Mouse (Mus musculus) heart, postnatal 14 days (tissue): ENCODE measurements around the gene Rcbtb2. TPM values are rescaled to one million over a fixed set of nuclear protein-coding genes. Genes with fewer than 3 reads are reported as not detected.
"Not testable (repeated sequence)": the region's sequence is repeated elsewhere in the genome, so short reads cannot be mapped to it uniquely, and the experiment has no call there.

Experiments
- DNase-seq, 2 experiments: peaks; one replicate each; pipeline ENCODE4 v3.0.0; 2021 to 2022
- intact Hi-C: fragments of 180-260 bp; cut with DNase I; formaldehyde crosslinking; loops from one replicate; pipeline ENCODE4 v1.15.1; 2025
- long read RNA-seq, 2 experiments: library from polyadenylated mRNA; stranded (forward); transcript quantifications; one replicate each; pipeline ENCODE4 v2.0.0; 2021
- total RNA-seq, 2 experiments: library from RNA; stranded (reverse); gene quantifications; 2 replicates each; pipeline ENCODE4 v1.2.3; 2021

Gene Rcbtb2
- 10 to 100 TPM; 29.3 to 29.4 TPM for total RNA-seq
- long read RNA-seq, experiment 1, transcript Rcbtb2-209 (15 exons, 3,531 nt): major isoform, 8 of 44 reads
- long read RNA-seq, experiment 1, partial matches to known transcripts: 3 of 44 reads
- long read RNA-seq, experiment 1, other reads (novel, unspliced or antisense): 29 of 44 reads
- long read RNA-seq, experiment 2, transcript Rcbtb2-209 (15 exons, 3,531 nt): major isoform, 5 of 48 reads
- long read RNA-seq, experiment 2, partial matches to known transcripts: 4 of 48 reads
- long read RNA-seq, experiment 2, other reads (novel, unspliced or antisense): 32 of 48 reads

GRCm38 (mm10) chr14:73122923-73123278 is at the start of gene Rcbtb2:
Gene Rcbtb2, plus strand, starts transcription at chr14:73123037.
- DNase-seq: no peak
- intact Hi-C loops: no loop called here

GRCm38 (mm10) chr14:73083563-73083962 is 39.3 kb upstream of the Rcbtb2 start:
- intact Hi-C loops: no loop called here
- no peak for DNase-seq

DNA sequence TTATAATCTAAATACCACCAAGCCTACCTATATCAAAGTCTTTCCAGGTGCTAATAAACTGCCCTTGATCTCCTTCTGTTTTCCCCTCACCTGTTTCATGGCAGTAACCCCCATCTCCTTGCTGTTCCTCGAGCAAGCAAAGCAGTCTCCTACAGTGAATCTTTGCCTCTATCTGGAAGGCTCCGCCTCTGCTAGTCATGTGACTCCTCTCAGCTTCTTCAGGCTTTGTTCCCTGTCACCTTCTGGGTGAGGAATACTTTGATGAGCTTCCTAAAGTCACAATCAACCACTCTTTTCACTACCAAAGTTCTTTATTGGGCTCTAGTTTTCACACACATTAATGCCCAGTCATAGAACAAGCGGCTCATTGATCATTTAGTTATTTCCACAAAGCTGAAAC is 36.4 kb upstream of the Rcbtb2 start:
- no peak for DNase-seq
- intact Hi-C loops: no loop called here

GRCm38 (mm10) chr14:73087247-73087646 is 35.6 kb upstream of the Rcbtb2 start:
- intact Hi-C loops: no loop called here

GRCm38 (mm10) chr14:73087746-73088145 is 35.1 kb upstream of the Rcbtb2 start:
- intact Hi-C loops: no loop called here
- DNase-seq: no peak

More at GRCm38 (mm10) chr14:73087247-73087646, 35.6 kb upstream of the Rcbtb2 start:
- DNase-seq: no peak

DNA sequence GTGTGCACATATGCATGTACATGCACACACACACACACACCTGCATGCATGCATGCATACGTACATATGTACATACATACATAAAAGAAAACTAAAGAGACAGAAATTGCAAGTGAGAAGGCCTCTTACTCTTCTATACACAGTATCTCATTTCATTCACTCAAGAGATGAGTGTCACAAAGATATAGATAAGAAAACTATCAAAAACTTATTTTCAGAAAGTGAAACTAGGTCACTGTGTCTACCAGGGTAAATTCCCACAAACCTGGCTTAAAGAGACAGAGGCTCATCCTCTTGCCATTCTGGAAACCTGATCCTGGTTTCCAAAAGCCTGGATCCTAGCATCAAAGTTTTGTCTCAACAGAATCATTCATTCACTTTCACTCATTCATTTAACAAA is 34.6 kb upstream of the Rcbtb2 start:
- intact Hi-C loops: no loop called here
- DNase-seq: no peak

GRCm38 (mm10) chr14:73092871-73093270 is 30.0 kb upstream of the Rcbtb2 start:
- no peak for DNase-seq
- intact Hi-C loops: loop anchor here (10.0 kb wide), 1 partner anchor 378 kb away; the partner anchor contains the start of gene Fndc3a

GRCm38 (mm10) chr14:73094802-73095550 is 27.9 kb upstream of the Rcbtb2 start:
- intact Hi-C loops: loop anchor here (10.0 kb wide), 1 partner anchor 380 kb away; the partner anchor contains the start of gene Fndc3a

DNA sequence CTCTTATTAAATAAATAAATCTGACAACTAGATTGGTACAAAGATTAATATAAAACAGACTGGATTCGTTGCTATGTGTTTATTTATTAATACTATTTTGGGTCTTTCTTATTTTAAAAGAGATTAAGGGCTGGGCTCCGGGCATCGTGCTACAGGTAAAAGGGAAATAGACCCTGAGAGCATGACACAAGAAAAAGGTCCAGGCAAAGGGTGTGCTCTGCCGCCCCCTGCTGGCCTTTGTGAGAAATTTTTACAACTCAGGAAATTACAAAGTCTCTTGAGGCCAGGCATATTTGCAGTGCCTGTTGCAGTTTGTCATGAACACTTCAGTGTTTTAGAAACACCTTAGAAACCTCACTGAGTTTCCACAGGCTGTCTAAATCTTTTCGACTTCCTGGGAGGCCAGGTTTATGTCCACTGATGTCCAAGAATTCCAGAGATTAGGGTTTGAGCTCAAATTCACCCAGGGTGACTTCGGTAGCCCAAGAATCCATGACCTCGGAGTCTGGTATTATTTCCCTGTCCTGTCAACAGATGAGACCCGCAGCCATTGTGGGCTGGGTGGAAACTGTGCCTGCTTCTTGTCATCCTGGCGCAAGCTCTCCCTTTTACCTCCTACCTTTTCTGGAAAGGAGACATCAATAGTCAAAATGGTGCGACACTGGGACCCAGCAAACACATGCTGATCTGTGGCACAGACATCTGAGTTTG is 24.0 kb upstream of the Rcbtb2 start:
- intact Hi-C loops: loop anchor here (10.0 kb wide), 1 partner anchor 384 kb away; the partner anchor contains the start of gene Fndc3a
- DNase-seq: peak; percentile 57 to 64

More at GRCm38 (mm10) chr14:73094802-73095550, 27.9 kb upstream of the Rcbtb2 start:
- no peak for DNase-seq

GRCm38 (mm10) chr14:73102270-73102865 is 20.5 kb upstream of the Rcbtb2 start:
- no peak for DNase-seq
- intact Hi-C loops: no loop called here

DNA sequence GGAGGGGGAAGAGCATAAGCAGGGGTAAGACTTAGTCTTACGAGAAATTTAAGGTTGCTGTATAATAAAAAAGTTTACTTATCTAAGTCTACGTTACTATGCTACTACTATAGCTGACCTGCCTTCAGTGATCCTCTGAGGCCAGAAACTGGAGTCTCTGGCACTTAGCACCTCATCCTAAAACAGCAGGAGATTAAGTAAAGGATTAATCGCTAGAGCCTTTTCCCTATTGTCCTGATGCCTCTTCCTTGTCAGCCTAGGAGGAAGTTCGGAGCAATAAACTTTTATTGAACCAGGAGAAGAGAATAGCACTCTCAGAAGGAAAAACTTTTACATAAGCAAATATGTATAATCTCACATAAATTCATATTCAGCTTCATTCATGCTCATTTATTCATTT is 19.9 kb upstream of the Rcbtb2 start:
- DNase-seq, intact Hi-C loops: not testable (repeated sequence)

GRCm38 (mm10) chr14:73104913-73105312 is 17.9 kb upstream of the Rcbtb2 start:
- intact Hi-C loops: loop anchor here (5.0 kb wide), 1 partner anchor 367 kb away; no protein-coding TSS in a partner anchor
- no peak for DNase-seq

DNA sequence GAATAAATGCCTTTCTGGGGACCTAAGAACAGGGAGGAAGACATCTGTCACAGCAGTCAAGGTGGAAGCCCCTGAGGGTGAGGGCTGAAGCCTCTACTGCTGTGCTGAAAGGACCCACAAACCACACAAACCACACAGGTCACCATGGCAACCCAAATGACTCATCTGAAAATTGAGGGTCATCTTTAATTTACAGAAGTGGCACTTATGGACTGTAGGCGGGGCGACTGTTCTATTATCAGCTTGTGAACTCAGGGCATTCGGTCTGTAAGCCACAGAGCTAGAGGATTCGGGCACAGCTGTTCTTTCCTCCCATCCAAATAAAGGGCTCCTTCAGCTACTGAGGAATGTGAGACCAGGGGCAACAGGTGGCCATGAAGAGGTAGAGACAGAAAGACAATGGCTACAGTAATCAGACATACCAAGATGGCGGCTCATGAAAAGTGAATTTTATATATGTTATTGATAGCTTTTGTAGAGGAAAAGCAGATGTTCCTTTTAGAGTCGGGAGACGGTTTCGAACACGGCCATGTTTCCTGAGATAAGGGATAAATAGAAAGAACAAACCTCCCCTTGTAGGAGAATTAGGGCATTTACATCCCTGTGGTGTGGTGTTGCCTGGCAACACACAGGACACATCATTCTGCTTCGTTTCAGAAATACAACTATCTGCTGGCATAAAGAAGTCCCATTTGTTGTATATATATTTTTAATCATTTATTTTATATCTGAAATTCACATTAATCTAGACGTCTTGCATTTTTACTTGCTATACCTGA is 17.2 kb upstream of the Rcbtb2 start:
- intact Hi-C loops: loop anchor here (2.0 to 5.0 kb wide), 3 partner anchors 175 to 367 kb away; no protein-coding TSS in a partner anchor
- DNase-seq: no peak

DNA sequence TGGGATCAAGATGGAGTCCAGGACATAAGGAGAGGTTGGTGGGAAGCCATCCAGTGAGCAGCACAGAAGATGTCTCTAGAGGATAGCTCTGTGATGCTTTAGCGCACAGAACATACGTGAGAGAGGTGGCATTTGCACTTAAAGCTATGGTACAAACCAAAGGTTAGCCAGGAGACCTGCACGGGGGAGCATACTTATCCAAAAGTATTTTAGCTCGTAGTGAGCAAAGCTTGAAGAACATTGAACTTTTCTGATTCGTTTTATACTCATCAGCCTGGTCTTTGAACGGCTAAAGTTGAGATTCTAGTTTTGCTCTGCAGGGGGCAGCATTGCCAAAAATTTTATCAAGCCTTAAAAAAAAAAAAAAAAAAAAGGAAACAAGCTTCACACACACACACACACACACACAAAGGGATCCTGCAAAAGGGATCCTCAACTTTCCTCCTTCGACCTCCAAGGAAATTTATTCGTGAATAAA is 16.6 kb upstream of the Rcbtb2 start:
- intact Hi-C loops: loop anchor here (2.0 to 5.0 kb wide), 3 partner anchors 175 to 366 kb away; no protein-coding TSS in a partner anchor
- peak; percentile 44 to 71 for DNase-seq

GRCm38 (mm10) chr14:73106957-73107356 is 15.9 kb upstream of the Rcbtb2 start:
- no peak for DNase-seq
- intact Hi-C loops: loop anchor here (2.0 to 5.0 kb wide), 3 partner anchors 174 to 365 kb away; no protein-coding TSS in a partner anchor

GRCm38 (mm10) chr14:73107371-73107770 is 15.5 kb upstream of the Rcbtb2 start:
- DNase-seq: no peak
- intact Hi-C loops: loop anchor here (2.0 to 5.0 kb wide), 3 partner anchors 173 to 365 kb away; no protein-coding TSS in a partner anchor

GRCm38 (mm10) chr14:73107952-73108351 is 14.9 kb upstream of the Rcbtb2 start:
- DNase-seq: no peak
- intact Hi-C loops: loop anchor here (2.0 to 5.0 kb wide), 3 partner anchors 173 to 364 kb away; no protein-coding TSS in a partner anchor

- intact Hi-C loops: no loop called here
- no peak for DNase-seq
These were observed 12.2 kb upstream of the Rcbtb2 start for GRCm38 (mm10) chr14:73110682-73111081.

- no peak for DNase-seq
- intact Hi-C loops: no loop called here
These were observed 11.7 kb upstream of the Rcbtb2 start for GRCm38 (mm10) chr14:73111091-73111490.
